Mouse (Mus musculus) liver, adult (tissue): ENCODE results near the gene 6030445D17Rik.

ENCODE experiments used
- GATA4 ChIP-seq: IDR thresholded peaks from 2 replicates; pipeline ENCODE4 v1.6.1; 2014; ENCODE audit warnings: mild to moderate bottlenecking, low read length; ENCODE audit not compliant: insufficient replicate concordance

Gene 6030445D17Rik

GRCm38 (mm10) chr4:136462086-136462838 lies at the start of gene 6030445D17Rik:
6030445D17Rik (plus strand) TSS chr4:136462250.
- TF ChIP-seq GATA4, result peak; percentile 74; the same call in 1 of the 2 replicates

GRCm38 (mm10) chr4:136415477-136415876 lies 46.6 kb upstream of the 6030445D17Rik start:
- TF ChIP-seq GATA4, result no peak

- no peak for TF ChIP-seq GATA4
These were observed 43.1 kb upstream of the 6030445D17Rik start for GRCm38 (mm10) chr4:136418962-136419361.

GRCm38 (mm10) chr4:136419386-136419785 lies 42.7 kb upstream of the 6030445D17Rik start:
- TF ChIP-seq GATA4, result no peak

- no peak for TF ChIP-seq GATA4
These were observed 38.8 kb upstream of the 6030445D17Rik start, which contains the start of gene Htr1d for GRCm38 (mm10) chr4:136423224-136423623. Htr1d (plus strand) TSS chr4:136423524.

GRCm38 (mm10) chr4:136424120-136424999 lies 37.7 kb upstream of the 6030445D17Rik start:
- no peak for TF ChIP-seq GATA4

GRCm38 (mm10) chr4:136425000-136425288 lies 37.1 kb upstream of the 6030445D17Rik start:
- no peak for TF ChIP-seq GATA4

- no peak for TF ChIP-seq GATA4
These were observed 31.3 kb upstream of the 6030445D17Rik start for GRCm38 (mm10) chr4:136430609-136431375.

GRCm38 (mm10) chr4:136431376-136431693 lies 30.7 kb upstream of the 6030445D17Rik start:
- no peak for TF ChIP-seq GATA4

GRCm38 (mm10) chr4:136434029-136434428 lies 28.0 kb upstream of the 6030445D17Rik start:
- no peak for TF ChIP-seq GATA4

- TF ChIP-seq GATA4, result no peak
These were observed 22.9 kb upstream of the 6030445D17Rik start for GRCm38 (mm10) chr4:136439106-136439505.

GRCm38 (mm10) chr4:136441354-136442043 lies 20.6 kb upstream of the 6030445D17Rik start:
- no peak for TF ChIP-seq GATA4

- no peak for TF ChIP-seq GATA4
These were observed 17.5 kb upstream of the 6030445D17Rik start for GRCm38 (mm10) chr4:136444561-136444960.

- no peak for TF ChIP-seq GATA4
These were observed 12.3 kb upstream of the 6030445D17Rik start for GRCm38 (mm10) chr4:136449795-136450194.

- no peak for TF ChIP-seq GATA4
These were observed 11.8 kb upstream of the 6030445D17Rik start for GRCm38 (mm10) chr4:136450271-136450670.
